Mouse (Mus musculus) cortical plate, adult 2 months (tissue): ENCODE data around the gene Tprg. TPM values are rescaled to one million over a fixed set of nuclear protein-coding genes. Genes with fewer than 3 reads are reported as not detected.

Source experiments
- H3K27ac ChIP-seq: fragments of 200-500 bp; 2 replicates; pipeline ENCODE4 v1.5.1; 2012; ENCODE audit warnings: low read length, control low read depth, inconsistent platforms; ENCODE audit not compliant: insufficient read depth
- H3K4me1 ChIP-seq: fragments of 200-500 bp; 2 replicates; pipeline ENCODE4 v1.6.1; 2011; ENCODE audit warnings: low read length; ENCODE audit not compliant: control insufficient read depth, insufficient read depth
- H3K4me3 ChIP-seq: fragments of 200-500 bp; 2 replicates; pipeline ENCODE4 v1.5.1; 2011; ENCODE audit warnings: mild to moderate bottlenecking, low read length, control low read depth; ENCODE audit not compliant: insufficient read depth
- CTCF ChIP-seq: fragments of 200-500 bp; IDR thresholded peaks from 2 replicates; pipeline ENCODE4 v1.5.1; 2011; ENCODE audit warnings: mild to moderate bottlenecking, control low read depth, low read length; ENCODE audit not compliant: insufficient read depth; ENCODE audit errors: extremely low read depth
- POLR2A ChIP-seq: fragments of 200-500 bp; IDR thresholded peaks from 2 replicates; pipeline ENCODE4 v1.6.1; 2011; ENCODE audit warnings: mild to moderate bottlenecking, low read length, control low read depth; ENCODE audit not compliant: insufficient read depth; ENCODE audit errors: extremely low read depth
- polyA plus RNA-seq: library from polyadenylated mRNA; depleted of rRNA; stranded (reverse); fragments of >200 nt; gene quantifications from 2 replicates; pipeline ENCODE4 v1.2.3, GENCODE M21; 2012

Tprg gene
- polyA plus RNA-seq, 1 experiment: not detected

DNA sequence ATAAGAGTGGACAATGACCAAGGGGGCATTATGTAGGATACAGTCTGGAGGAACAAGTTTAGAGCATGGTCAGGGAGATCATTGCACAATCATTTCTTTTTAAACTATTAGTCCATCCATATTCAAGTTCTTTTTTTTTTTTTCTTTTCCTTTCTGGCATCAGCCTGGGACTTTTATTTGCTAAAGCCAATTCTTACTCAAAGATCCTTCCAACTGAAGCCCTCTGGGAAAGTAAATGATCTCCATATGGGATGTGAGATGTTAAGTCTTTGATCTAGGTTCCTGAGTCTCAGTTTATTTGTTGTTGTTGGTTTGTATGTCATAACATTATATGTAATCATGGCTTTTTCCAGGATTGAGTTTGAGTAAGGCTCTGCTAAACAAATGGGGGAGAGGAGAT lies 128.6 kb downstream of the Tprg start:
- Histone ChIP-seq H3K4me3 (no peak overlapping the region), H3K27ac (no peak overlapping the region), H3K4me1 (no peaks in the 10 kb centered on the region)
- no peak for TF ChIP-seq CTCF

- Histone ChIP-seq H3K27ac (no peak overlapping the region), H3K4me1 (no peaks in the 10 kb centered on the region), H3K4me3 (no peak overlapping the region)
- TF ChIP-seq CTCF (no peak), POLR2A (no peak)
These were observed 131.4 kb downstream of the Tprg start for GRCm38 (mm10) chr16:25417875-25418630.

GRCm38 (mm10) chr16:25422997-25423396 lies 136.4 kb downstream of the Tprg start:
- no peaks in the 10 kb centered on the region for H3K4me1 ChIP-seq
- H3K27ac ChIP-seq: no peak overlapping the region
- no peak overlapping the region for H3K4me3 ChIP-seq
- TF ChIP-seq CTCF (no peak), POLR2A (no peak)

DNA sequence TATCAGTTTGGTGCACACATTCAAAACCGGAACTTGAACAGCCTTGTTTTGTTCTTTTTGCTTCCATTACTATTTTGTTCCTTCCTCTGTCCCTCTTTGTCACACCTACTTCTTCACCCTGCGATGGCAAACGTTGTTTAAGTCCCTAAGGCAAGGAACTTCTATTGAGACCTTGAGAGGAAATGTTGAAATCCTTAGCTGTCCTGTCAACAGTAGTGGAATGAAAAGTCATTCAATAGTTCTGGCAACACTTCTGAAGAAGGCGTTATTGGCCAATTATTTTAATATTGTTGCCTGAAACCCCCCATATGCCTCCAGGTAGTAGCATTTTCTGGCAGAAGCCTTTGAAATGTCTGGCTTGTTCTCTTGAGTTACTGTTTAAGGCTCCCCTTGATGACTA lies 137.4 kb downstream of the Tprg start:
- no peak for TF ChIP-seq CTCF
- no peak for TF ChIP-seq POLR2A
- no peak overlapping the region for H3K27ac ChIP-seq
- no peaks in the 10 kb centered on the region for H3K4me1 ChIP-seq
- no peak overlapping the region for H3K4me3 ChIP-seq

- TF ChIP-seq POLR2A (no peak), CTCF (no peak)
- Histone ChIP-seq H3K4me1 (no peaks in the 10 kb centered on the region), H3K4me3 (no peak overlapping the region), H3K27ac (no peak overlapping the region)
These were observed 138.3 kb downstream of the Tprg start for GRCm38 (mm10) chr16:25424915-25425314.

DNA sequence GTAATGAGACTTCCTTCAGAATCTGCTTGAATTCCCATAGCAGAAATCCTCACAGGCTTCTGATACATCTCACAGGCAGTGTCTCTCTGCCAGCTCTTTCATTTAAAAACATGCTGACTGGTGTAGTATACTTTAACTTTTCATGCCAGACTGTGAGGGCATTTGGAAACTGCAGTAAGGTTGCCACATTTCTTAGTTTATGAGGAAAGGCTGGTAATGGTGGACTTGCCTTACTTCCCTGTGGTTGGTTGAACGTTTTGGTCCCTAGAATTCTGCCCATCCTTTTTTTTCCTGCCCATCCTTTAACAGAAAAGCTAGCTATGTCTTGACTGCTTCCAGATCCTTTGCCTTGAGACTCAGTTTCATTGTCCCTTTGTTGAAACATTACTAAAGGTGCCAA lies 138.8 kb downstream of the Tprg start:
- TF ChIP-seq CTCF (no peak), POLR2A (no peak)
- H3K4me3 ChIP-seq: no peak overlapping the region
- no peak overlapping the region for H3K27ac ChIP-seq
- H3K4me1 ChIP-seq: no peaks in the 10 kb centered on the region

DNA sequence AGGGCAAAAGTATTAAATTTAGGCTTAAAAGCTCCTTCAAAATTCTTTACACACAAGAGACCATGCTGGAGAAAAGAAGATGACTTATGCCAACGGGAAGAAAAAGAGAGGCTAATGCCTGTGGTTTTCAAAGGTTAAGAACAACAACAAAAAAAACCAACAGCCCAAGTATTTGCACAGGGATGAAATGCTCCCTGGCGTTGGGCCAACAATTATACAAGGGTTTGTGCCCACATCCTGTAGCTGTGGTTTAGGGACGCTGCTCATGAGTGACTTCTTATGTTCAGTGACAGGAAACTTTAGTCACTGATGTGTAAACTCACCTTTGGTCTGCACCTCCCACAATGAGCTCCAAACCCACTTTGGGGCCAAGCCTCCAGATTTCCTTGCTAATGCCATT lies 139.6 kb downstream of the Tprg start:
- H3K4me1 ChIP-seq: no peaks in the 10 kb centered on the region
- H3K4me3 ChIP-seq: no peak overlapping the region
- no peak for TF ChIP-seq POLR2A
- no peak for TF ChIP-seq CTCF
- H3K27ac ChIP-seq: no peak overlapping the region

DNA sequence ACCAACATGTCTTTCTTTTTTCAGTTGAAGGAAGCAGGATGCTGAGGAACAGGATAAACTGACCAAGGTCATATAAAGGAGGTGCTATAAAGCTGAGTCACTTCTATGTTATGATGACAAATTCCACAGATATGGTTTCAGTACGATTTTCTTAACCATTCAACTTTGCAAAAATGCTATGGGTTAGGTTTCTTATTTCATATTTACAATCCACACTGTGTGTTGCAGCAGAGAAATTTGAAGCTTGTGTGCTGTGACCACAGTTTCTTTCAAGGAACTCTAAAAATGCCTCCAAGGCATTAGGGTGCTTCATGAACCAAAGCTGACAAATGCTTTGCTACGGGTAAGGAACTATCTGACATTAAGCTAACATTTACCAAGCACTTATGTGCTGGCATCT lies 153.4 kb downstream of the Tprg start:
- no peak overlapping the region for H3K4me3 ChIP-seq
- no peak for TF ChIP-seq CTCF
- no peak for TF ChIP-seq POLR2A
- H3K27ac ChIP-seq: no peak overlapping the region
- no peaks in the 10 kb centered on the region for H3K4me1 ChIP-seq

GRCm38 (mm10) chr16:25445580-25445979 lies 159.0 kb downstream of the Tprg start:
- TF ChIP-seq POLR2A (no peak), CTCF (no peak)
- Histone ChIP-seq H3K4me3 (no peak overlapping the region), H3K27ac (no peak overlapping the region), H3K4me1 (no peaks in the 10 kb centered on the region)

DNA sequence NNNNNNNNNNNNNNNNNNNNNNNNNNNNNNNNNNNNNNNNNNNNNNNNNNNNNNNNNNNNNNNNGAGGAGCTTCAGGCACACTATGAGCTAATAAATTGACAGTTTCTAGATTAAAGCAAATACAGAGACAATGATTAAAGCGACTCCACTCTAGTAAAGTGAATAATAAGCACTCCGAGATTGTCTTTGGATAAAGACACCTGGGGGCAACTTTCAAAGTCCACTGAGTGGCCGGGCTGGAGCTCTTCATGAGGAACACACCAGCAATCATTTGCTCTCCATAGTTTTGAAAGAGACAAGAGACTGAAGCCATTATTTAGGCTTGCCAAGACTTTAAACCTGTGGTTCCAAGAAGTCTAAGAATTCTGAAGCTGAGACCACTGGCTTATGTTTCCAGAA lies 164.9 kb downstream of the Tprg start:
- H3K4me3 ChIP-seq: no peak overlapping the region

More for the DNA sequence above, 164.9 kb downstream of the Tprg start:
- TF ChIP-seq POLR2A (no peak), CTCF (no peak)
- H3K27ac ChIP-seq: no peak overlapping the region
- no peaks in the 10 kb centered on the region for H3K4me1 ChIP-seq
